Mouse (Mus musculus): ENCODE results near the gene Susd5.

Susd5 gene

DNA sequence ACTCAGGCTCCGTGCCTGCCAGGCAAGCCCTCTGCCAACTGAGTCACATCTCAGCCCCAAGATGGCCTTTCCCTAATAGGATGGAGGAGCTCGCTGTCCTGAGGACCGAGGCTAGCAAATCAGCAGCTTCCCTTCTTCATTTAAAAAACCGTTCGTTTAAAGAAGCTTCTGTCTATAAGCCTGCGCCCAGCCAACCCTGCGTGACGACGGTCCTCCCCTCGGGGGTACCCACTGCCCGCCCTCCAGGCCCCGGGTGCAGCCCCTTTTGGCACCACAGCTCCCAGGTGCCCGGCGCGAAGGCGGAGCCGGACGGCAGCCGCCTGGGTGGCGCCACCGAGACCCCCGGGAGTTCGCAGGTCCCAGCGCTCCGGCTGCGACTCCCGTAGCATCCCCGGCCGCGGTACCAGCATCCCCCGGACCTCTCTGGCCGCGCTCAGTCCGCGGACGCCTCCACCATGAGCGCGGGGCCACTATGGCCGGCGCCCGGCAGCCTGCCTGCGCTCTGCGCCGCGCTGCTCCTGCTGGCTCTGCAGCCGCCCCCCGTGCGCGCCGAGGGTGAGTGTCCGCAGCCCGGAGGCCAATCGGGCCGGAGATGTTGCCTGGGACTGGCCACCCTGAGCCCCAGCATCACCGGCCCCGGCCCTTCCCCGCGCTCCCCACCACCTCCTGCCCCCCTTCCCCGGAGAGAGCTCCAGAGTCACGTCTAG, at the start of gene Susd5:
Gene Susd5 (plus strand): TSS at position 51 of the 707 bp plus-strand sequence.
- no peak for DNase-seq

DNA sequence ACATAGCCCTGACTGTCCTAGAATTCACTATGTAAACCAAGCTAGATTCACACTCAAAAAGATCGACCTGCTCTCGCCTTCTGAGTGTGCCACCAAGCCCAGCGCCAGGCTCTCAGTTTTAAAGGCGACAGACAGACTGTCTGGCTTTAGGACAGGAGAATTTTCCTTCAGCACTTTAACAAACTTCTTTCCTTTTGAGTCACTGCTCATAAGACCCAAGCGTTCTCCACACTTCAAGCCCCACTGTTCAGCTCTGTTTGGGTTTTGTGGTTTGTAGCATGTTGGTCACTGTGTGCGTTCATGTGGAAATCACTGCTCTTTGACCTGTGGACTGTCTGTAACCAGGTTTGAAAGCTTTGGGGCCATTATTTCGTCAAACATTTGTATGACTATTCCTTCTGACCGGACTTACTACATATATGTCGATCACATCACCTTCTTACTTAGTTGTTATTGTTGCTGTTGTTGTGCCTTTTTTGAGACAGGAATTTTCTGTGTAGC, 49.0 kb upstream of the Susd5 start:
- no peak for DNase-seq

DNA sequence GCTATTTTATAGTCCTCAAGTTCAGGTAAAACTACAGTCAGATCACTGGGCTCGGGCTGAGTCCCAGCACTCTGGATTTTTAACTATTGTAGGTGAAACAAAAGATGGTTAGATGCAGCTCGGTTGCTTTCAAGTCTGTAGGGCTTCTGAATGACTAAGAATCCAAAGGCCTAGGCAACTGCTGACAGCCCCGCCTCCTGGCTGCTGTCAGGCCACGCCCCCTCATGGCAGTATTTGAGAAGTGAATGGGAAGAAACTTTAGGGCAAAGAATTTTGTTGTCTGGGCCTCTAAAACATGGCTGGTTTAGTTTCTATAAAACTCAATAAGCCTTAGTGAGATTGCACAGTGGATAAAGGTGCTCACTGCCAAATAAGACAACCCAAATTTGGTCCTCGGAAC, 47.4 kb upstream of the Susd5 start:
- no peak for DNase-seq

DNA sequence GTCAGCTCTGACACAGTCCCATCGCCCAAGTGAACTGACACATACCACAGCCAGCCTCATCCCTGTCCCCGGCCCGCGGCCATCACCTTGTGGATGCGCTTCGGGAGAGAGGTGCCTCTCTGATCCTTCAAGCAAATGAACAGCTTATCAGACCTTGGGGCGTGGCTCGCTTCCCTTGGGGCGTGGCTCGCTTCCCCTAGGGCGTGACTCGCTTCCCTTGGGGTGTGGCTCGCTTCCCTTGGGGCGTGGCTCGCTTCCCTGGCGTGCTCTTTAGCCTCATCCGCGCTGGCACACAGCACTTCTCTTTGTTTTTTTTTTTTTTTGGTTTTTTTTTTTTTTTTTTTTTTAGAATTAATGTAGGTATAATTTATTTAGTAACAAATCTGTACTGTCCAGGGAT, 45.7 kb upstream of the Susd5 start:
- DNase-seq, result no peak

DNA sequence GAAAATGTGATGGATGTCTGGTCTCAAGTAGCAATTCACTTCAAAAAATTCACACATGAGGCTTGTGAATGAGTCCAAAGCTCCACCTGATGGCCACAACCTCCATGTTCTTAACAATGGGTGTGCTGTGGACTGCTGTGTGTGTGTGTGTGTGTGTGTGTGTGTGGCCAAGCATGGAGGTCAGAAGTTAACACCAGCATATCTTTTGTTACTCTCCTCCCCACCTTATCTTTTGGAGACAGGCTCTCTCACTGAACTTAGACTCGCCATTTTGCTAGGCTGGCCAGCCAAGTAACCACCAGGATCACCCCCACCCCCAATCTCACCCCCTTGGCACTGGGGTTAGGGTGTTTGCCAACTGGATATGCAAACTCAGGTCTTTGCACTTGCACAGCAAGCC, 42.9 kb upstream of the Susd5 start:
- no peak for DNase-seq

DNA sequence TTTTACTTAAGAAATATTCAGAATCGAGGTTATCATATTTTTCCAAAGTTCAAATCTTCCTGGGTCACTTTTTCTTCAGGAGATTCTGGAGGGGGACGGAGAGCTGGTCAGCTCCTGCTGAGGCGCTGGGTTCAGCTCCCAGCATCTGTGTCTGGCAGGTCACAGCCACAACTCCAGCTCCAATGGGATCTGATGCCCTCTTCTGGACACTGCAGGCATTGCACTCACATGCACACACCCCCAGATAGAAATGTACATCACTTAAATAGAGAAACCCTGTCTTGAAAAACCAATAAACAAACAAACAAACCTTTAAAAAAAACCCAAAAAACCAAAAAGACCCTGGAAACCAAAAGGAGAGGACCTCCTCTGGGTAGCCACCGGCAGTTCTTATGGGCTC, 41.2 kb upstream of the Susd5 start:
- no peak for DNase-seq

DNA sequence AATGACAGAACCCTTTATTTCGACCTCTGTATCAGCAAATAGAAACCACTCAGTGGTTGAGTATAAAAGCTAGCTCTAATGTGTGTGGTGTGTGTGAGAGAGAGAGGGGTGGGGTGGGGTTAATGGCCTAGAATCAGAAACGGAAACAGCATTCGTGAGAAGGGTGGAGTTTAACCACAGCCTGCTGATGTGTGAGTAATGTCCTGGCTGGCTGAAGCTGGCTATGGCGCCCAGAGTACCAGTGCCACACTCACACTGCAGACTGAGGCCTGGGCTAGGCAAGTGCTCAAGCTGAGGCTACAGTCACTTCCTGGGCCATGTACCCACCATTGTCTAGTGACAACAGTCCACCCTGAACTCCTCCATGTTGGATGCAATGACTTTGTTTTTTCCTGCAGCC, 40.5 kb upstream of the Susd5 start:
- DNase-seq, result no peak

DNA sequence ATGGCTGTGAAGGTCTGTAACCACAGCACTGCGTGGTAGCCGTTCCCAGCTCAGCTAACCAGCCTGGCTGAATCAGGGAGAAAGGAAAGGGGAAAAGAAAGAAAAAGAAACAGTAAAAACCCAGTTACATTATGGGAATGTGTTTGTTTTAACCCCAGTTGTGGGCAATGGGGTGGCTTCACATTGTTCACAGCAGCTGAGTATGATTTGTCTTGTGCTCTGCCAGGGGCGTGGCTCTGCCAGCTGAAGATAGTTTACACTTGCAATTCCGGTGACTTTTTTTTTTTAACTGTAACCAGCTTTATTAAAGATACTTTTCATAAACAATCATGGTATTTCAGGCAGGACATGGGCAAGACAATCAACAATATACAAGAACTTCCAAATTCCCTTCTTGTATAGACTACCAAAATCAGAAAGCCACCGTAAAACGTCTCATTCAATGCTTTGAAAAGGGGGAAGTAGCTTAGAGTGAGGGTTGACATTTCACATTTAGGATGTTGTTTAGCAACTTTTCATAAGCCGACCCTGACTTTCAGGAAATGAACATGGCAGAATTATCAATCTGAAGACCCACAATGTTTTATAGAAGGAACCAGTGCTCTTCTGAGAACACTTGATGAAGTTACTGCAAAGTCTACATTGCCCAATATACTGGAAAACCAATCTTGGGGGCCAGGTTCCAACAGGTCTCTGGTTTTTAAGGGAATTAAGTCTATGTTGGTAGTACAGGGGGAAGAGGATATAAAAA, 37.8 kb upstream of the Susd5 start:
- no peak for DNase-seq

DNA sequence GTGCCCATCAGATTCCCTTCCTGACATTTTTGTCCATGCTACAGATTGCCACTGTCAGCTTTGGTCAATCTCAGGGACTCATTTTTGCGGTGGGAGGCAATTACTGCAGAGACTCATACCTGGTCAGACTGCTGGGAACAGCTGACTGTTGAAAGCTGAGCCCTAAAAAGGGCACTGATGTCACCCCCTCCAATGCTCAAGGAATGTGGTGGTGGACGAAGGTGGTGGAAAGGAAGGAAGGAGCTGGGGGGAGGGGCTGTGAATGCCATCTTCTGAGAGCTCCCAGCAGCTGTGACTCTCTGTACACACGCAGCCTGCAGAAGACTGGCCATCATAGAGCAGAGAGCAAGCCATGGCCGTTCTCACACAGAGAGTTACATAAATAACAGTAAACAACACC, 34.8 kb upstream of the Susd5 start:
- no peak for DNase-seq

DNA sequence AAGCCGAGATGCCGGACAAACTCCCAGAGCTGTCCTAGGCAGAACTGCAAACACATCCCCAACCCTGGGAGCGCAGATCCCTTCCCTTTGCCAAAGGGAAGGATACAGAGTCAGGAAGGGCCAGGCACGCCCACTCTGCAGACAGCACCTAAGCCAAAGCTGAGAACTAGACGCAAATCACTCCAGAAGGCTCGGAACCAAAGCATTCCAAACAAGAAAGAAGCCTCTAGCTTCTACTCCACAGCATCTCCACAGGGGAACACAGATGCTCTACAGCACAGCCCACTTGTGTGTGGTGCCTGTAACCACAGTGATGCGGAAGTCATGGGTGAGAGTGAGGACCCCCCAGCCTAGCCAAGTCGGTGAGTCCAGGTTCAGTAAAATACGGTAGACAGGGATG, 31.8 kb upstream of the Susd5 start:
- no peak for DNase-seq

DNA sequence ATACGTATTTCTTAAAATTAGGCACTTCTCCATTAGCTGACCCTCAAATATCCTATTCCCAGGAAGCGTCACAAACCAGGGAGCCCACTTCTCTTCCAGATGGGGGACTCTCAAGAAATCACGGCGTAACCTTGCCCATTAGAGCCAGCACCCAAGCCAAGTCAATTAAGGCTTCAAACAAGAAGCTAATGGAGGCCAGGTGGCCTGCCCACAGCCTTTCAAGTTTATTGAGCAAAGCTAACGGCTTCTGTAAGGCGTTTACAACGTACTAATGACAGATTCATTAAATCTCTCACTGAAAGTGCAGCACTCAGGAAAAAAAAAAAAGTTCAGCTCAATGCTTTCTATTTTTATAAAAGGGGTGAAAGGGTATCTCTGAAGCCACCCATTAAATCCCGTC, 31.1 kb upstream of the Susd5 start:
- no peak for DNase-seq

DNA sequence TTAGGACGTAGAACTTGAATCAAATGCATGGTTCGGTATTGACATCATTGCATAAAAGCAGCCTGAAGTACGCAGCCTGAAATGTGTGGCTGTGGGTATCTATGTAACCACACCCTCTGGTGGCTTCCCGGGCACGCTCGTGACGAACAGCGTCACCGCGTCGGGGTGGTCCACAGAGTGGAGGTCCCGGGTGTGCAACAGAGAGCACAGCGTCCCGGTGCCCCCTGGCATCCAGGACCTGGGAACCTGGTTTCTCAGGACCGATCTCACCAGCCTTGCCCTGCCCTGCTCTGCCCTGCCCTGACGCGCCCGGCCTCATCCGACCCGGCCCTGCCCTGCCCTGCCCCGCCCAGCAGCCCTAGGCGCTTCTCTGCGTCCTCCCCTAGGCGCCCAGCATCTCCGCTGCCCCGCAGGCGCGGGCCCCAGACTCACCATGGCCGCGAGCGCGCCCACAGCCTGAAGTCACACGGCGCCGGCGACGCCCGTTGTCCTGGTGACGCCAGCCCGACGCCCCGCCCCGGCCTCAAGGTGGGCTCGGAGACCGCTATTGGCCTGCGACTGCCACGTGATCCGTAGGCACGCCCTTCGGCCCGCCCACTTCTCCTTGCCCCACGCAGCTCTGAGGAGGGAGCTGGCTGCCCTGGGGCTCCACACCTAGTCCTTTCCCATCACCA, 30.5 kb upstream of the Susd5 start:
- DNase-seq, result peak; percentile 87

DNA sequence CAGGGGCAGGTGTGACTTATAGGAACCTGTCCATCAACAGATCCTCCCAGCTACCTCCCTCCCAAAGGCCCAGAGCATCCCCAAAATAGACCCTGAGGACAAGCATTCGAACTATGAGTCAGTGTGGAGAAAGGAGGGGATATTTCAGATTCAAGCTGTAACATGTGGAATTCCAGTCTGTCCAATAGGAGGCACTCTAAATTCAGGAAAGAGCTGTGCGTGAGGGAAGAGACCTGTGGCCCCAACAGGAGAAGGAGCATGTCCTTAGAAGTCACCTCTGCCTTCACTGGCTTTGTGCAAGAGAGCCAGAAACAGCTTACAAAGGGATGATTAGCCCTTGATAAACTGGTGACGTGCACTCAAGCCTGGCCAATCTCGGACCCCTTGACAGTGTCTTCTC, 16.0 kb upstream of the Susd5 start:
- no peak for DNase-seq

DNA sequence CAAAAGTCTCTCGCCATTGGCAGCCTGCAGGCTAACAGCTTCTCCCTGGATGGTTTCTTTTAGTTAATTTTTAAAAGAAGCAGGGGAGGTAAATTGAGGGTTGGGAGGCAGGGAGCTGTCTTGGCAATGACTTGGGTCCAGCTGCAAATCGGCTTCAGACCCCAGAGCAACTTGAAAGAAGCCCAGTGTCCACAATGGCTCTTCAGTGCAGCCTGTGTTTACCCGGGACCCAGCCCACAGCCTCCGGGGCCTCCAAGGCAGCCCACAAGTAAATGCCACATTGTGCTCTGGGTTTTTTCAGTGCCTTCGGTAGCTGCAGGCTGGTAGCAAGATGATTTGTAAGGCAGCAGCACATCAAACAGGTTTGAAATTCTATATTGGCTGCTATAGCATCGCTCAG, 14.4 kb upstream of the Susd5 start:
- DNase-seq, result no peak

DNA sequence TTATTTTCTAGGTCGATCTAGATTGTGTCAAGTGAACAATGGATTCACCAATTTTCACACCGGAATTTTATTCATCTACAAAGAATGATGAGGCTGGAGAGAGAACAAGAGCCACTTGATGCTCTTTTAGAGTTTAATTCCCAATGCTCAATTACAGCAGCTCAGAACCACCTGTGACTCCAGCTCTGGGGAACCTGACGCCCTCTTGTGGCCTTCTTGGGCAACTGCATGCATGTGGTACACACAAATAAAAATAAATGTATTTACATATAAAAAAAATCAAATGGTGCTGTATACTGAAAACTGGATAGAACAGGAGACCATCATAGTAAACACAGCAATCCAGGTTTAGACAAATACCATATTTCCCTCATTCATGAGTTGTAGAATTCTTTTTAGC, 12.5 kb upstream of the Susd5 start:
- no peak for DNase-seq

DNA sequence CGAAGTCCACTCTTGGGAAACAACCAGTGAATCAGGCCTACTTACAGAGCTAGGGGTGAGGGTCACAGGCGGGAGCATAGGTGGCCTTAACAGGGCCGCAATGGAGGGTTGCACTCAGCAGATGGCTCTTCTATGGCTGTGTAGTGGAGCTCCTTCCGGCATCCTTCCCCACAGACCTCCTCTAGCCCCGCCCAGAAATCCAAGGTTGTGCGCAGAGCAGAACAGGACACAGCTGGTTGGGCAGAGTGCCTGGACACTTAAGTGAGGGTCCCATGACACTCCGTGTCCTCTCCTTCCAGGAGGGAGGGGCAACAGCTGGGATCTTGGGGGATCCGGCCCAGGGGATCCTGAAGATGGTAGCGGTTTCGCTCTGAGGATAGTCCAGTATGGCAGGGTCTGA, 10.9 kb upstream of the Susd5 start, which contains the start of gene Fbxl2:
Gene Fbxl2 (minus strand): TSS at position 164 of the 400 bp plus-strand sequence.
- no peak for DNase-seq

DNA sequence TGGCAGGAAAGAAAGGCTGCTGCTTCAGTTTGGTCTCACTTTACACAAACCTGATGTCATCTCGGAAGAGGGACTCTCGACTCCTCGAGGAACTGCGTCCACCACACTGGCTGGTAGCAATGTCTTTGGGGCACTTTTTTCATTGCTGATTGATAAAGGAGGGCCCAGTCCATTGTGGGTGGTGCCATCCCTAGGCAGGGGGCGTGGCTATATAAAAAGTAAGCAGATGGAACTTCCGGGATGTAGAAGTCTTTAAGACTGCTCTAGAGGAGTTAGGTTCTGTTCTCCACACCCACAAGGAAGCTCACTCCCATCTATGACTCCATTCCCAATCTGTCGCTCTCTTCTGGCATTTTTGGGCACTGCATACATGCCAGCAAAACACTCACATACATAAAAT, 10.3 kb upstream of the Susd5 start:
- DNase-seq, result no peak

DNA sequence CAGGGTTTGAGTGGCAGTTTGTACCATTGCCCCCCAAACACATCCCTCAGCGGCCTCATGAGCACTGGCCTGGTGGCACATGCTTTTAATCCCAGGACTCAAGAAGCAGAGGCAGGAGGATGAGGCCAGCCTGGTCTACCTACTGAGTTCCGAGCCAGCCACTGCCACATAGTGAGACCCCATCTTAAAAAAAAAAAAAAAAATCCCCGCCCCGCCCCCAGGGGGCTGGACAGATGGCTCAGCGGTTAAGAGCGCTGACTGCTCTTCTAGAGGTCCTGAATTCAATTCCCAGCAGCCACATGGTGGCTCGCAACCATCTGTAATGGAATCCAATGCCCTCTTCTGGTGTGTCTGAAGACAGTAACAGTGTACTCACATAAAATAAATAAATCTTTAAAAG, 6.8 kb upstream of the Susd5 start:
- DNase-seq, result no peak

DNA sequence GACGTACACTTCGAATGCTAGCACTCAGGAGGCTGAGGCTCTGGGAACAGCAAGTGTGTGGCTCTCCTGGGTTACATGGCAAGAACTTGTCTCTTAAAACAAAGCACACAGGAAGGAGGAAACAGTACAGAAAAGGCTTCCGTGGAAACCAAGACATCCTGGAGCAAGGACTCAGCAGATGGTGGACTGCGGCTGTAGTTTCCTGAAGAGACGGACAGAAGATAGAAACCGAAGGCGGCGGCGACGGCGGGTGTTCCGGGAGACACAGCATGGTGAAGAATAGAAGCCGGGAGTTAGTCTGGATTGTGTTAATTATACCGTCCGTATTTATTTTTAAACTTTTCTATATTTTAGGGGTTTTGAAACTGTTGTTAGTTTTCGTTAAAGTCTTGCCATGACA, 6.2 kb upstream of the Susd5 start:
- DNase-seq, result no peak

DNA sequence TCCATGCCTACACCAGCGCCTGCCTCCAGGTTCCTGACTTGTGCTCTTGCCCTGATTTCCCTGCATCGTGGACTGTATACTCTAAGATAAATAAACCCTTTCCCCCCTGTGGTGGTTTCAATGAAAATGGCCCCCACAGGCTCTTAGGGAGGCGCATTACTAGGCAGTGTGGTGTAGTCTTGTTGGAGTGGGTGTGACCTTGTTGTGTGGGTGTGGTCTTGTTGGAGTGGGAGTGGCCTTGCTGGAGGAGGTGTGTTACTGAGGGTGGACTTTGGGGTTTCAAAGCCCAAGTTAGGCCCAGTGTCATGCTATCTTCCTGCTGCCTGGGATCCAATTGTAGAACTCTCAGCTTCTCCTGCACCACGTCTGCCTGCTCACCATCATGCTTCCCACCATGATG, 4.9 kb upstream of the Susd5 start:
- DNase-seq, result no peak

DNA sequence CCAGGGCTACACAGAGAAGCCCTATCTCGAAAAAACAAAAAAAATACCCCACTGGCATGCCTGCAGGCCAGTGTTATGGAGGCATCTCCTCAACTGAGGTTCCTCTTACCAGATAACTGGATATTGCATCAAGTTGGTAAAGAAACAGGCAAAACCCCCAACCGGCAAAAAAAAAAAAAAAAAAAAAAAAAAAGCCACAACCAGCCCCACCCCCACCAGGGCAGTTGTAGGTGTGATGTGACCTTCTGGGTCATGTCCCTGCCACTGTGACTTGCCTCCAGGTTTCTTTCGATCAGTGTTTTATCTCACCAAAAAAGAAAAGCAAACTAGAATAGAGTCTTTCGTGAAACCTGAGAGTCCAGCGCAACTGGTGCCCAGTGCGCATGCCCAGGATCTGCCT, 4.1 kb upstream of the Susd5 start:
- DNase-seq, result no peak

DNA sequence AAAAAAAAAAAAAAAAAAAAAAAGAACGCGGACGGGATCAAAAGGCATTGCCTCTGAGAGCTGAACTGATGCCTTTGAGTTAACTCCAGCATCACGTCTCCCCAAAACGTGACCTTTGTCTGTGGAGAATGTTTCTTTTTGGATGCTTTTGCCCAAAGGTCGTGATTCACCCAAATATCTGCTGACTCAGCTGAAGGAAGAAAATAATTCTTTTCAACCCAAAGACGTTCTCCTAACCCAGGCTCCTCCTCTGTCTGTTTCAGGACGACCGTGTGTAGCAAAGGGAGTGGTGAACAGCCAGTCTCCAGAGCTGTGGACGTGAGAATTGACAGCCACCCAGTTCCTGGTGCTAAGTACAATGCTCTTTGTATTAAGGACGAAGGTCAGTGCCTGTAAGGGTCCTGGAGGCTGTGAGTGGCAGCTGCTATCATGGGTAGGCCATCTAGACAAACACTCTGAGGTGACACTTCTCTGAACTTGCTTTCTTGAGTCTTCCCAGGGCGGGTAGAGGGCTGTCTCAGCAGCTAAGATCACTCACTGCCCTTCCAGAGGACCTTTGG, 11.6 kb downstream of the Susd5 start:
- DNase-seq, result no peak

DNA sequence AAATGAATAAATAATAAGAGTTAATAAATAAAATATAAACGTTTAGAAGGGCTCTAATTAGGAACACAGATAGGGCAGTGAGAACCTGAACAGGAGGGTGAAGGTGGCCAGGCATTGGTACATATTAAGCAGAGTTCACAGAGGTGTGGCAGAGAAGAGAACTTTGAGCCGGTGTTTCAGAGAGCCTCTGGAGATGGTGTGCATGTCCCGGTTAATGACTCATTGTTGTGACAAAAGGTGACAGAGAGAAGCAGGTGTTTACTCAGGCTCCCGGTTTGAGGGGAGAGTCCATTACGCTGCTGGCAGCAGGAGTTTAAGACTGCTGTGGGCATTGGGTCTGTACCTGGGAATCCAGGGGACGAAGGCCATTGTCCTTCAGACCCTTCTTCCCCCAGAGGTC, 12.4 kb downstream of the Susd5 start:
- no peak for DNase-seq

DNA sequence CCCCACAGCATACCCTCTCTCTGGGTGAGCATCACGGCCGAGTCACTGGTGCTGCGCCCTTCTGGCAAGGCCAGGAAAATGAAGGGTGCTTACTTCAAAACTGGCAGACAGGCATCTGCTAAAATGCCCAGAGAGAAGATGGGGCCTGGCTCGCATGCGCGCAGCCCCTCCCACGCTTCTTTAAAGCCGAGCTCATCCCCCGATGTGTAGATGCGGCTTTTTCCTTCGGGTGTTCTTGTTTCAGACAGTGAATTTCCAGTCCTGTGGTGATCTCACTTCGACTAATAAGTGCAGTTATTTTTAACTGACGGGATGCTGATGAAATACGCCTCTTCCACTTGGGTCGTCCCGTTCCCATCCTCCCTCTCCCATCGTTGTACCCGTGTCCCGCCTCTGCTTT, 16.7 kb downstream of the Susd5 start:
- DNase-seq, result no peak
